Mouse (Mus musculus): ENCODE data around the gene Erg28. TPM values are rescaled to one million over a fixed set of nuclear protein-coding genes. Genes with fewer than 3 reads are reported as not detected.

Erg28 gene
- total RNA-seq, 2 experiments from 2014 or later, result 5.8 to 7.0 TPM

GRCm38 (mm10) chr12:85825361-85825760 is 1.0 kb upstream of the Erg28 start:
- DNase-seq (ENCODE audit: low spot score), result no peak
- intact Hi-C loops (cut with DNase I), result no loop called here

DNA sequence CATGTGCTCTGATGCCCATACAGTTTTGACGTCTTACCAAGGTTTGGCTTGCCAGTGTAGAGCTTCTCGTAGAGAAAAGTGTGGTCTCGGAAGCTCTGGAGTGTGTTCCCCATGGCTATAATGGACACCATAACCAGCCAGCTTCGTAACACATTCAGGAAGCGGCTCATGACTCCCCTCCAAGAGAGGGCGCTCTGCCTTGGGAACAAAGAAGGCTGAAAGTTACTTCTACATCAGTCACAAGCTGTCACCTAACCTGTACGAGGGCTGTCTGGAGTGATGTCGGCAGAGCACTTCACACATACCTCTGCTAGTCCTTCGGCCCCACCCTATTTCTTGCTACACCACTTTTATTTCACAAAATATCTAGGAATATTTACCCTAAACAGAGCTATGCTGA is 2.3 kb downstream of the Erg28 start:
- DNase-seq (ENCODE audit: low spot score), result no peak
- intact Hi-C loops (cut with DNase I), result no loop called here

DNA sequence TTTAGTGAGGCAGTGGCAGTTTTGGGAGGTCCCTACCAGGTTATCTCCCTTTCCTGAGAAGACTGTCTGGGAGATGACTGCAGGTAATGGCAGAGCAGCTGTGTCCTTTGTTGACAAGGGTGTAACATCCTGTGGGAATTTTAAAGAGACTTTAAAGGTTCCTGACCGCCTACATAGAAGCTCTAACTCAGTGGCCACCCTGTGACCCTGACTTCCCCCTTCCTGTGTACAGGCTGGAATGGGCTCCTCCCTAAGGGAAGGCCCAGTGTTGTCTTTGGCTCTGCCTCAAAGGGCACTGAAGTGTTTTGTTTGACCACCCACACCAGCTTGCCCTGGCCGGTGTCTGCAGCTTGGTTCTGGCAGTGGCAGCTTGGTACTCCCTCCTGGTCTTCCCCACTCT is 10.8 kb downstream of the Erg28 start:
- DNase-seq (ENCODE audit: low spot score), result peak; percentile 51
- intact Hi-C loops (cut with DNase I), result loop anchor here (2.0 kb wide), 1 partner anchor 29 kb away; no protein-coding TSS in a partner anchor

DNA sequence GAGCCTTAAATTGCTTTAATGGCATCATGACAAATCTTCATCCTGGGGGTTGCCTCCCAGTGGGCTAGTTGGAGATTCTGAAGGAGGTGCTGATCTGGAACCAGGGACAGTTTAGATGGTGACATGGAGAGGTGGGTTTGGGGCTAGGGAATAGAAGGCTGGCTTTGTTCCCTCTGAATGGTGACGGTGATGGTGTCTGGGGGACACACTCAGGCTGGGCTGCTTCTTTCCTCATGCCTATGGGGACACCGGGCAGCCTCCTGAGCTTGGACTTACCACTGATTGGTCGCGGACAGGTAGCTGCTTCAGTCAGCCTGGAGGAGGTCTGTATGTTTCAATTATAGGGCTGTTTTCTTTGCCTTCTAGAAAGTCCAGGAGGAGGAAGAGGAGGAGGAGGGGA is 12.7 kb downstream of the Erg28 start:
- DNase-seq (ENCODE audit: low spot score), result no peak
- intact Hi-C loops (cut with DNase I), result loop anchor here (2.0 kb wide), 1 partner anchor 27 kb away; no protein-coding TSS in a partner anchor

- intact Hi-C loops (cut with DNase I), result no loop called here
- no peak for DNase-seq (ENCODE audit: low spot score)
Observed at GRCm38 (mm10) chr12:85810959-85811358, 13.4 kb downstream of the Erg28 start.

DNA sequence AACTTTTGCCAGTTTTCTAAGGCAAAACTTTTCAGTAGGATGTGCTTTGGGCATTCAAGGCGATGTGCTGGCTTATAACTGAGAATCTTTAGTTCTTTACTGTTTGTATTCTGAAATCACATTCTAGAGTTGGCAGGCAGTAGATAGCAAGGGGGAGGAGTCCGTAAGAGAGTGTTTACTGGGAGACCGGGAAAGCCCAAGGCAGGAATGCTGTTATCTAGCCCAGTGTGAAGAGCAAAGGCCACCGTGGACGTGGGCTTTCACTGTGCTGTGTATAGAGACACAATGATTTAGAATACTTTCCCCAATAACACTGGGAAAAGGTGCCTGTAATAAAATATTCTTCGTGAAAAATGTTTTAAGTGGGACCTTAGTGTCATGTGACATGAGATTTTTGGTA is 14.6 kb downstream of the Erg28 start:
- no peak for DNase-seq (ENCODE audit: low spot score)
- intact Hi-C loops (cut with DNase I), result no loop called here

DNA sequence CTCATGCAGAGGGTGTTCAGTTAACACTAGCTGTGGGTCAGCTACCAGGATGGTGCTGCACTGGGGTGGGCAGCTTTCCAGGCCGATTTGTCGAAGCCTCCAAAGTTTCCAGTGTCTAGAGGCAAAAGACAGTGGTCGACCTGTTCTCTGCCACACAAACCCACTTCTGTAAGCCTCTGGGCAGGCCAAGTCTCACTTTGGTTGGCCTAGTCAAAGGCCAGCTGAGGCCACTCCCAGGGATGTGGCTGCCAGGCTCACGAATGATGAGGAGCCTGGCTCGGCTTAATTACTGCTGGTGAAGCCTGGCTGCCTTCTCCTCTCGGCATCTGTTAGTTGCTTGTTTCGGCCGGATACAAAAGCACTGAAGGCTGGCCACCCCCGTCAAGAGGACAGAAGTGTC is 24.3 kb downstream of the Erg28 start:
- no peak for DNase-seq (ENCODE audit: low spot score)
- intact Hi-C loops (cut with DNase I), result no loop called here

- DNase-seq (ENCODE audit: low spot score), result no peak
- intact Hi-C loops (cut with DNase I), result no loop called here
Observed at GRCm38 (mm10) chr12:85795551-85795950, 28.8 kb downstream of the Erg28 start.

DNA sequence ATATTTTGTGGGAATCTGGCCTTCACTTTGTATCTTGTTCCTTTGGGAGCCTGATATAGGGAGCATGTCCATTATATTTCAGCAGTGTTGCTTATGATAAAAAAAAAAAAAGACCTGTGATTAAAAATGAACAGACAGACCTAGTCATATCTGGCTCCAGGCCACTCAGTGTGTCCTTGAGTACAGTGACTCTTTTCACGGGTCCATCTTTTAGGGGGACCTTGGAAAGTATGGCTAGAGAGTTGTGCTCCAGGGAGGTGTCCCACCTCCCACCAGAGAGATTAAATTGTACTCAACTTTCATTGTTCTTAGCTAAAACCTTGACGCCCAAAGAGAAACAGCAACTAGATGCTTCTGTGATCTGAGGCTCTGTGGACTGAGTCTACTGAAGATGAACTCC is 30.3 kb downstream of the Erg28 start:
- intact Hi-C loops (cut with DNase I), result no loop called here

DNA sequence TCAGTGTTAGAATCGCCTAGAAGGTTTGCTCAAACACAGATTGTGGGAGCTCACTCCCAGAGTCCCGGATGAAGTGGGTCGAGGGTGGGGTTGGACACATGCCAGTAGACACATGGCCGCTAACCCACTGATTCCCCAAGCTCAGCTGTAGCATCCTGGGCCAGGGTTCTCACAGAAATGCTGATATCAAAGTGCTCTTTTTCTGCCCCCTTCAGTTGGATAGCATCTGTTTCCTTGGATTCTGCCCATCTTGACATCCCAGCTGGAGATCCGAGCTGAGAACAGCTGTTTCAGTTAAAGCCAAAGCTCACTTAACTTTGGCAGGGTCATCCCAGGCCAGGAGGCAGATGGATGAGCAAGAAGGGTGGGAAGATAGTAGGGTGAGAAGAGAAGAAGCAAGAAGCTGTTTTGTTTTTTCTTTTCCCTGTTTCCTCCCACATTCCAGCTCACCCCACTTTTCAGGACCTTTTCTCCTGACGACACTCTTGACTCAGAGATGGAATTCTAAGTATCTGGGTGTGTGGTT is 31.5 kb downstream of the Erg28 start:
- intact Hi-C loops (cut with DNase I), result no loop called here
- peak; percentile 28 for DNase-seq (ENCODE audit: low spot score)

More for the DNA sequence above, 30.3 kb downstream of the Erg28 start:
- DNase-seq (ENCODE audit: low spot score), result no peak

DNA sequence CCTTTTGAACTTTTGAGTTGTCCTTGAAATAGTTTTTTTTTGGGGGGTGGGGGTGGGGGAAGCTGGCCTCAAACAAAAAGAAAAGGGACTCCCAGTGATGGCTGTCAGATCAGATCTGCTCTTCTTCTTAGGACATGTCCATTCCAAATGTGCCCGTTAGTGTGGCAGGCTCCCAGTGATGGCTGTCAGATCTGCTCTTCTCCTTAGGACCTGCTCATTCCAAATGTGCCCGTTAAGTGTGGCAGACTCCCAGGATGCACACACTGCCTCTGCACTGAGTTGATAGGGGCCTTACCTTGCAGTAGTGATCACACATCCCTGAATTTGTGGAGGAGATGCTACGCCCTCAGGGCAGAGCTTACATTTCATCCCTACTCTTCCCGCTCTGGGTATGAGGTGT is 32.2 kb downstream of the Erg28 start:
- intact Hi-C loops (cut with DNase I), result no loop called here
- DNase-seq (ENCODE audit: low spot score), result no peak

DNA sequence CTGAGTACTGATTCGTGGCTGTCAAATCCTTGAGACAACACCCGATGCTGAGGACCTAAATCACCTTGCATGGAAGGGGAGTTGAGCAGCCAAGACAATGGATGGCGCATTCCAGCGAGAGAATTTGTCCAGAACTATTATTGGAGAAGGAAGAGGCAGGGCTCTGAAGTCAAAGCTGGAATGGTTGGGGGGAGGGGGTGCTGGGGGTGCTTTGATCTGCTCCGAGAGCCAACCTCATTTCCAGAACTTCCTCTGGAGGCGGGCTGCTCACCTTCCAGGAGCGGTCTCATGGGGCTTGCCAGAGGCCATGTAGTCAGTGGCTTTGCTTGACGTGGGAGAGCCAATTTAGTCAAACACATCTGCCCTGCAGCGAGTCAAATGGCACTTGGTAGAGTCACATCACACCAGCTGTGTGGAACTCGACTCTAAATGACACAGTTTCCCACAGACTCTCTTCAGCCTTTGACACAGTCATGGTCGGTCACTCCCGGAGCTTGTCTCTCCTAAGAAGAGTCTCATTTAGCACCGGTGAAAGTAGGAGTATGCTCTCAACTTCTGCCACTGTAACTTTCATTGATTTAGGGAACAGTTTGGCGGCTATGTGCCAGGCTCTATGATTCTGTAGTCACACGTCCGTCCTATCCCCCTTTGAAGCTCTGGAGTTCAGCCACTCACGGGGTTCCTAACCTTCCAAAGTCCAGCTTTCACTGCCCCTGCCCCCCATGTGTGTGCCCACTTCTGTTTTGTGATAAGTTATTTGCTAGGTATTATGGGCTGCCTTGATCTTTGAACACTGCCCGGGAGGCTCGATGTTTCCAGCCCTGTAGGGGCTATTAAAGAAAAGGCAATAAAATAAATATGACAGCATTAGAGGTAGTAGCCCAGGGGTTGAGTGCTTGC is 39.2 kb downstream of the Erg28 start:
- intact Hi-C loops (cut with DNase I), result loop anchor here (2.0 kb wide), 1 partner anchor 28 kb away; no protein-coding TSS in a partner anchor
- no peak for DNase-seq (ENCODE audit: low spot score)

- no peak for DNase-seq (ENCODE audit: low spot score)
- intact Hi-C loops (cut with DNase I), result no loop called here
Observed at GRCm38 (mm10) chr12:85781606-85782005, 42.7 kb downstream of the Erg28 start.

- no peak for DNase-seq (ENCODE audit: low spot score)
- intact Hi-C loops (cut with DNase I), result no loop called here
Observed at GRCm38 (mm10) chr12:85779707-85780106, 44.6 kb downstream of the Erg28 start.

DNA sequence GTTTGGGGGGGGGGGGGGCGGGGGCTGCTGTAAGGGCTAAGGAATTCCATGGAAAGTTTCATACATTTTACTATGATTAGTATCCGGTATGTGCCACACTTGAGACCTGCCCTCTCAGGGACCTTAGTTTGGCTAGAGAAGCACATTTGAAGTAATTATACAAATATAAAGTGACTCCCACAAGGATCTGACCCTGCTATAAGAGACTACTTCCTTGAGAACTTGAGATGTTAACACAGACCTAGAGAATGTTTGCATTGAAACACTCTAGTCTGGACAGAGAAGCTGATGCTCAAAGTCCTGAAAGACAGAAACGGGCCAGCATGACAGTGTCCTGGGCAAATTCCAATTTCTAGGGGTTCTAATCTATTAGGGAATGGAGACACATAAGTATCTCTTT is 45.4 kb downstream of the Erg28 start:
- intact Hi-C loops (cut with DNase I), result no loop called here
- no peak for DNase-seq (ENCODE audit: low spot score)

DNA sequence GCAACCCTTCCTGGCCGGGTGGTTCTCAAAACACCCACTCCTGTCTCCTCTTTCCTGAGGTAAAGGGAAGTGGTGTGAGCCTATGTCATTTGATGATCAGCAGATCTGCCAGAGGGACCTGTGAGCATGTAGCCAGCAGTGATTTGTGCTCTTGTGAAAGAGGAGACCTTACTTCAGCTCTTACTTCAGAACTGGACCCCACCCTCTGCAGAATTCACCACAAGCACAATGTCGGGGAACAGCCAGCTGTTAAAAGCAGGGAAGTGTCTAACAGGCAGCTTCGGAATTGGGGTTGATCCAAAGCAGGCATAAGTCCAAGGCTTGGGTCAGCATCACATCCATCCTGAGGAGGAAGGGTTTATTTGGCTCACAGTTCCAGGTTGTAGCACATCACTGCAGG is 53.0 kb downstream of the Erg28 start:
- DNase-seq (ENCODE audit: low spot score), result peak; percentile 16
- intact Hi-C loops (cut with DNase I), result no loop called here

GRCm38 (mm10) chr12:85767750-85768149 is 56.6 kb downstream of the Erg28 start:
- intact Hi-C loops (cut with DNase I), result no loop called here

DNA sequence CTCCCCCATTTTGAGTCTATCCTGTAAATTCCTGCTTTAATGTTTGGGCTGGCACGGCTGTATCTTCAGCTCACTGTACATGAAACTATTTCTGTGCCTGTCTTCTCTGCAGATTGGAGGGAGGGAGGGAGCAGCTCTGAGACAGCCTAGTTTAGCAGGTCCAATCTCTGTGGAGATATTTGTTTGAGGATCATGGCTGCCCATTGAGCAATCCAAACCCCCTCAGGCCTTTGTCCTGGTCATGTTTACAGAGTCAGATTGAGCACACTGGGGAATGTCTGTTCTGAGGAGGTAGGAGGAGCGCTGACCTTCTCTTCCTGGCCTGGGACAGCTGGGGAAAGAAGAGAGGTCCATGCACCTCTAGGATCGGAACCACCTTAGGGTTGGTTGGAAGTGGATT is 58.1 kb downstream of the Erg28 start:
- no peak for DNase-seq (ENCODE audit: low spot score)
- intact Hi-C loops (cut with DNase I), result no loop called here

More at GRCm38 (mm10) chr12:85767750-85768149, 56.6 kb downstream of the Erg28 start:
- DNase-seq (ENCODE audit: low spot score), result no peak

All from heart, postnatal 25 days (tissue).